Mouse (Mus musculus): ENCODE measurements at regions not wholly inside any gene's neighbourhood (a gene's known extent, or its start where the extent isn't known, plus 50 kb on each side); places are given as distances from the start of the nearest gene placed in this dataset.

GRCm38 (mm10) chr3:53393945-53394344 is 69.2 kb downstream of the Nhlrc3 start:
- no peak for DNase-seq (ENCODE audit: low spot score in 2 of 2)

GRCm38 (mm10) chr3:53381704-53382581 is 81.2 kb downstream of the Nhlrc3 start:
- no peak for DNase-seq (ENCODE audit: low spot score in 2 of 2)

DNA sequence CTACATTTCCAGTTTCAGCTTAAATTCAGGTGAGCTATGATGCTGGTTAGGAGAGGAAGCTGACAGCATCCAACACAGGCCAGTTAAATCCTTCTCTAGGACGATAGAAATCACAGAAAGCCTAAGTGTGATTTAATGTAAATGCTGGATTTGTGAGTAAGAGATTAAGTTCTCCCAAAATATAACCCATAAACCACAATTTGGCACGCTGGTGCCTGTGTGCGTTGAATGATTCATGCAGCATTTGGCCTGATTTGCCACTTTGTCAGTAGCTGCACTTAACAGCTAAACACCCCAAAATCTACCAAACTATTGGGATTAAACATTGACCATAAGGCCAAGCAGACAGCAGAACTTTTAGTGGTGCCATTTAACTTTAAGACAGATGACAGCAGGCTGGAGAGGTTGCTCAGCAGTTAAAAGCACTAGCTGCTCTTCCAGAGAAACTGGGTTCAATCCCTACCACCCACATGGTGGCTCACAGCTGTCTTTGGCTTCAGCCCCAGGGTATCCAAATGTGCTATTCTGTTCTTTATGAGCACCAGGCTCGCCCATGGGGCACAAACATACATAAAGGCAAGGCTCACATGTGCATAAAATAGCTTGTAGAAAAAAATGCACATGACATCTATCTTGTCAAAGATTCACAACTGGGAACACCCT is 83.5 kb downstream of the Nhlrc3 start:
- DNase-seq (ENCODE audit: low spot score in 2 of 2), result peak in 1 of 2 experiments; percentile 55

- DNase-seq (ENCODE audit: low spot score in 2 of 2), result peak; percentile 42 to 56
Measured at GRCm38 (mm10) chr3:53376864-53377447, 86.2 kb downstream of the Nhlrc3 start.

DNA sequence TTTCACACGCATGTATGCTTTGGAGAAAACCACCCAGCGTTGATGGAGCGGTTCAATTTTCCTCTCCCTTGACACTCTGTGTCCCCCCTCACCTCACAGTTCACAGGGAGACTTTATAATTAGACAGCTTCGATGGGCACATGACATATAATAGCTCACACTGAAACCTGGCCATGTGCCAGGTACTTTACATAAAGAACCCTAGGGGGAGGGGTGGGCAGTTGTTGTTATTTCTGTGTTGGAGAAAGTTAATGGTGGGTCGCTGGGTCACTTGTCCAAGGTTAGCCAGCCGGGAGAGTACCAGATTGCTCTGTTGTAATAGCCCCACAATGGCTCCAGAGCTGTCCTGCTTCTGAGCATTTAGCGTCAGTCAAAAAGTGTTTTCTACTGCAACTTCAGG is 90.2 kb downstream of the Nhlrc3 start:
- DNase-seq (ENCODE audit: low spot score in 2 of 2), result no peak

DNA sequence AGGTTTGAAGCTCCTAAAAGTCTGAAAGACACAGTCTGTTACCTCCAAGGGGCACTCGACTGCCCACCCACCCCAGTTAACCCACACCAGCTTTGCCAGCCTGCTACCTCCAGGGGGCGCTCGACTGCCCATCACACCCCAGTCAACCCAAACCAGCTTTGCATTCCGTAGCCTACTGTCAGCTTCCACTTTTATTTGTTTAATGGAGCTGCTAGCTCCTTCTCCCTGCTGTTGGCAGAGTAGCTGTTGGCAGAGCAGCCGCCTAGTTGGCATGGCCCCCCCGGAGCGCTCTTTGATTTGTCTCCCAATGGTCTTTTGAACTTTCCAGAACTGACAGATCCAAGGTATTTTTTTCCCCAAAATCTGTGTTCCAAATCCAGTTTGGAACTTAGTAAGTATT is 91.2 kb downstream of the Nhlrc3 start:
- DNase-seq (ENCODE audit: low spot score in 2 of 2), result no peak

- DNase-seq (ENCODE audit: low spot score in 2 of 2), result no peak
Measured at GRCm38 (mm10) chr3:53361202-53361601, 101.9 kb downstream of the Nhlrc3 start.

DNA sequence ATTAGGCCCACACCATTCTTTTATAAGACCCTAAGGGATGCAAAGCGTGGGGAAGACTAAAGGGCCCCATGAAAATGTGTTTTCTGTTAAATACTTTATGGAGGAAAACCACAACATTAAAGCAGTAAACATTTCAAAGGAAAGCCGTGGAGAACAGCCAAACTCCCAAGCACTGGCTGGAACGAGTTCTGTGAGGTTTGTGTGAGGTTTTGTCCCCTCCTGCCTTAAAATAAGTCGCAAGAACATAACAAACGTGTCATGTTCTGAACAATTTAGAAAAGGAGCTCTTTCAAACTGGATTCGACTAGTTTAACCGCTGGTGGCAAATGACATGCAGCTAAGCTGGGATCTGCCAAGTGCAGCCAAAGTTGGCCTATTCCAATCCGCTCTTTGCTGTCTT is 109.4 kb downstream of the Nhlrc3 start:
- no peak for DNase-seq (ENCODE audit: low spot score in 2 of 2)

DNA sequence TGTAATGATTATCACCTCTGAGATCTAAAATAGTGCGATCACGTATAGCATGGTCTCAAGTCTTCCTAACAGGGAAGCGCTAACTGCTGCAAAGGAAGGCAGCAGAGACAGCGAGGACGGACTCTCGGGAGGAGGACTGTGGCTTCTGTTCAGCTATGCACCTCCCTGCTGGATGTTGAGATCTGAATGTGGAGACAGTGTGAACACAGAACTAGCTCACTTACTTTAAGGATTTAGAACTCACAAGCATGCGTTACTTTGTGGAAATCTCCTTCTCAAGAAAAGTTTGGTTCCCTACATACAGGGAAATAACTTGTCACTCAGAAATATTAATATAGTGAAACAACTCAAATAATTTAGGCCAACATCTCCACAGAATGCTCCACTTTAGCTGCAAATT is 109.8 kb downstream of the Nhlrc3 start:
- DNase-seq (ENCODE audit: low spot score in 2 of 2), result no peak

- no peak for DNase-seq (ENCODE audit: low spot score in 2 of 2)
Measured at GRCm38 (mm10) chr3:53343638-53344037, 119.5 kb downstream of the Nhlrc3 start.

GRCm38 (mm10) chr3:53341304-53342206 is 121.6 kb downstream of the Nhlrc3 start:
- no peak for DNase-seq (ENCODE audit: low spot score in 2 of 2)

DNA sequence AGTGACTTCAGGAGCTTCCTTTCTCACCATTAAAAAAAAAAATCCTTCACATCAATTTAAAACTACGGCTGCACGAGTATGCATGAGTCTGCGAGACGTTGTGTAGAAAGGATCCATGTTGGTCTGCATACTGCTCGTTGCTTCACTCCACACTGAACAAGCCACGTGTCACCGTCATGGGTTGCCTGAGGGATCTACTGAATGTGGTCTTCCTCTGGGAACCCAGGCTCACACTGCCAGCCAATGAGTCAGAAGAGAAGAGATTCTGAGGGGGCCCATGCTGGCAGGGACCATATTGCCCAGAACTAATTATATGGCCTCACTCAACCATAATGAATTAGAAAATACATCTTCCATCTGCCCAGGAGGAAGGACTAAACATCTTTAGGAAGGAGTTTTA is 124.6 kb downstream of the Nhlrc3 start:
- DNase-seq (ENCODE audit: low spot score in 2 of 2), result no peak

DNA sequence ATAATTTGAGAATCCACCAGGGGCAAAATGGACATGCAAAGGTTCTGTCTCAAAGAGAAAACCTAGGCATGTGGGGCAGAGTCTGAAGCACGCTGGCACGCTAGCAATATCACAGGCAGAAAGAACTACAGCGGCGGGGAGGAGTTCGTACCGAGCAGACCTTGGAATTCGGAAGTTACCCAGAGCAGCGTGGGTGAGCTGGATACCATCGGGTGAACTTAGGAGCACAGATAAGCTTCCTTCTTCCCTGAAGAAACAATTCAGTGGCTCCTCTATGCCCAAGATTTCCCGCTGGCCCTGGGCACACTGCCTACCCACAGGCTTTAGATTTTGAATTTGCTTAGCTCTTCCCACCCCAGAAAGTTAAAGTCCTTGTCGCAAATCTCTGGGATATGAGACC is 129.1 kb downstream of the Nhlrc3 start:
- DNase-seq (ENCODE audit: low spot score in 2 of 2), result no peak

DNA sequence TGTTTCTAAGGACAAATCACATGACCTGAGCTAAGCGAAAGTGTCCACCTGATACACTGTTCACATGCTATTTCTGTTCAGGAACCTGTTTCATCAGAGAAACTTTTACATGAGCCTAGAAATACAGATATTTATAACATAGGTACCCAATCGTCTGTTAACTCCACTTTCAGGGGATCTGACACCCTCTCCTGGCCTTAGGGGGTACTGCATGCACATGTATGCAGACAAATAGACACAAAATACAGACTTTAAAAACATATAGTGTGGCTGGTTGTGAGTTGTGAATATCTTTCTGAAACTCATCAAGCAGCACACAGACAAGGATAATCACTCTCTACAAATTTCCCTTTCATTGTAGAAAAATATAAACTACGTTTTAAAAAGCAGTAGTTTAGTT is 133.6 kb downstream of the Nhlrc3 start:
- DNase-seq (ENCODE audit: low spot score in 2 of 2), result no peak

DNA sequence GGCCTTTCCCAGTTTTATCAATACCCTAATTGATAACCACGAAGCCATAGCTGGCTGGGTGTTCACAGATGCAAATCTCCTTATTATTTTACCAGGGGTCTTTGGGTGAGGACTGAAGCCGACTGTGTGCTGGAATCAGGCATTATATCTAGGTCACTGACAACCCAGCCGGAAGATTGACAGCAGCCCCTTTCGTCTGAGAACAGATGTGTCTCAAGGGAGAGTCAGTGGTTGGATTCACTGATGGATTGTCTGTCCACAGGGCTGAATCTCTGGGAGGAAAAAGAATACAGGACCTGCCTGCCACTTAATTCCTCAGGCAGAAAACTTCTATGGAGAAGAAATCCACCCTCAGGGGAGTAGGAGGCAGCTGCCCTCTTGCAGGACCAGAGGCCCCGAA is 135.7 kb downstream of the Nhlrc3 start:
- DNase-seq (ENCODE audit: low spot score in 2 of 2), result no peak

DNA sequence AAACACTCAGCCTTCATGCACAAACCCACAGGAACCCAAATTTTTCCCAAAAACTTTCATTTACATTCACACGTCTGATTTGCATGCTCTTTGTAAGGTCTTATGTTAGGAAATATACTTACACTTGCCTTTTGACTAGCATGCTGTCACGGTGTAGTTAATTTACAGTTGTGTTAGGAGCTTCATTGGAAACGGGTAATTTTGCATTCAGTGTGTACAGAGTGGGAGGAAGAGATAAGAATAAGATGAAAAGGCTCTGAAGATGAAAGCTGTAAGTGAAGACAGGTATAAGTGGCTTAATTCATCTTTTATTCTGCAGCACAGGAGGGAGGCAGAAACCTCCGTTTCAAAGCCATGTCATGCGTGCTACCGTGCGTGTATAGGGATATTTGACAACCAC is 136.2 kb downstream of the Nhlrc3 start:
- no peak for DNase-seq (ENCODE audit: low spot score in 2 of 2)

DNA sequence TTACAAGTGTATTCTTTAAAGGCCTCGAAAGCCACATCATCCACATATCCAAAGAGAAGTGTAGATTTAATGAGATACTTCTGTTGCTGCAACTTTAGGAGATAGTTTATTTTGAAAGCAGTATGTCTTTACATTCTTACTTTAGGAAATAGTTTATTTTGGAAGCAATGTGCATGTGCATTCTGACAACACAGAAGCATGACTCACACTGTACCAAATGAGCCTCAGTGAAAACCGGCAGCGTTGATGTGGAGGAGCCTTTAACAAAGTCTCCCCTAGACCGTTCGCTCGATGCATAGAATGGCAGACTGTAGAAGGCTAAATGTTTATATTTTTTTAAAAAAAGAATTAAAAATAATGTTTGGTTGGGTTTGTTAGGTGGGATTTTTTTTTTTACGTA is 138.1 kb downstream of the Nhlrc3 start:
- peak in 1 of 2 experiments; percentile 8 for DNase-seq (ENCODE audit: low spot score in 2 of 2)

DNA sequence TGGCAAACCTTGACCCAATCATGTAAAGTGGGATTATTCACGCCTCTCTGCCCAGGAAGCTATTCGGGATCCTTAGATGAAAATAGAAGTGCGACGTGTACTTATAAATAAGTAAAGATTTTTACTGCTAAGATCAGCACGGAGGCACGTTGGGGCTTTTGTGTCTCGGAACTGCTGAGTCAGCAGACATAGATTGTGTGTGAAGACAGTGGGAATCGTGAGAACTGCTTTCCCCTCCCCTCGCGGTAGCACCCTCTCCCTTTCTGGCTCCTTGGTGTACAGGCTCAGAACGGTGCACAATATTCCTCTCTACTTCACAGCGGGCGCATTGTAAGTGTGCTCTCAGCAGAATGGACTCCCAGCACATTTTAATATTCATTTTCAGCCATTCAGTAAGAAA is 138.7 kb downstream of the Nhlrc3 start:
- DNase-seq (ENCODE audit: low spot score in 2 of 2), result no peak

DNA sequence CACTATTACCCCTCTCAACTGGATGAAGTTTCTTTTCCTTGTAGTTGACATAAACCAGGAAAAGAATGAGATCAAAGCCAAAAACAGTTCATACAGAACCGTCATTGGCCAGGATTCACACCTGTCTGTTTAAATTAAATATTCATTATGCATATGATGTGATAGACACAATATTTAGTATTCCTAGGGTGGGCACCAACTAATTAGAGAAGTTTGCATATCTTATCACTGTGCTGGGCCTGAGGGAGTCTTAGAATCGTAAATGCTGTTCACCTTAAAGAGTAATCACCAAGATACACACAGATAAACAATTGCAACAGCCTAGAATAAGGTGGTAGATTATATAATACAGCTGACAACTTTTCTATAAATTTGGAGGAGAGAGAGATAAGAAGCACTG is 147.7 kb downstream of the Nhlrc3 start:
- DNase-seq (ENCODE audit: low spot score in 2 of 2), result no peak

Measured in left cerebral cortex, adult 9 months (tissue).